Mouse (Mus musculus) E14TG2a.4 (cell line): ENCODE data around the gene Gpr31b.
A peak's percentile ranks its signal among the peaks of the same experiment; 100 is the strongest.
"Not testable (repeated sequence)": the region's sequence is repeated elsewhere in the genome, so short reads cannot be mapped to it uniquely, and the experiment has no call there.

Experiments
- H3K27me3 ChIP-seq: 2 replicates; pipeline ENCODE4 v1.6.1; 2014; ENCODE audit warnings: low read length, control low read depth; ENCODE audit not compliant: insufficient read depth
- H3K36me3 ChIP-seq: 2 replicates; pipeline ENCODE4 v1.6.1; 2014; ENCODE audit warnings: low read length, control low read depth; ENCODE audit not compliant: insufficient read depth
- H3K4me1 ChIP-seq: replicated peaks from 2 replicates; pipeline ENCODE4 v1.6.1; 2014; ENCODE audit warnings: low read depth, low read length, control low read depth
- H3K4me3 ChIP-seq: replicated peaks from 2 replicates; pipeline ENCODE4 v1.5.1; 2014; ENCODE audit warnings: mild to moderate bottlenecking, low read length
- H3K9me3 ChIP-seq: 2 replicates; pipeline ENCODE4 v1.6.1; 2014; ENCODE audit warnings: low read length, control low read depth
- CTCF ChIP-seq: conservative IDR thresholded peaks from 2 replicates; pipeline ENCODE4 v1.5.1; 2014; ENCODE audit warnings: low read length

Gene Gpr31b

GRCm38 (mm10) chr17:13052124-13052813, at the start of gene Gpr31b:
Gene Gpr31b, minus strand, starts transcription at chr17:13052296.
- not testable (repeated sequence) for H3K9me3 ChIP-seq, H3K27me3 ChIP-seq, H3K4me1 ChIP-seq, H3K4me3 ChIP-seq, H3K36me3 ChIP-seq

- not testable (repeated sequence) for H3K27me3 ChIP-seq, H3K9me3 ChIP-seq, H3K36me3 ChIP-seq, H3K4me1 ChIP-seq, H3K4me3 ChIP-seq
Measured at GRCm38 (mm10) chr17:13092960-13093359, 40.9 kb upstream of the Gpr31b start.

- H3K36me3 ChIP-seq, H3K27me3 ChIP-seq, H3K4me1 ChIP-seq, H3K9me3 ChIP-seq, H3K4me3 ChIP-seq: not testable (repeated sequence)
Measured at GRCm38 (mm10) chr17:13092100-13092764, 40.1 kb upstream of the Gpr31b start.

- H3K36me3 ChIP-seq, H3K9me3 ChIP-seq, H3K27me3 ChIP-seq, H3K4me3 ChIP-seq, H3K4me1 ChIP-seq: not testable (repeated sequence)
Measured at GRCm38 (mm10) chr17:13091510-13091909, 39.4 kb upstream of the Gpr31b start.

GRCm38 (mm10) chr17:13069227-13069626, 17.1 kb upstream of the Gpr31b start:
- H3K36me3 ChIP-seq: not testable (repeated sequence)

DNA sequence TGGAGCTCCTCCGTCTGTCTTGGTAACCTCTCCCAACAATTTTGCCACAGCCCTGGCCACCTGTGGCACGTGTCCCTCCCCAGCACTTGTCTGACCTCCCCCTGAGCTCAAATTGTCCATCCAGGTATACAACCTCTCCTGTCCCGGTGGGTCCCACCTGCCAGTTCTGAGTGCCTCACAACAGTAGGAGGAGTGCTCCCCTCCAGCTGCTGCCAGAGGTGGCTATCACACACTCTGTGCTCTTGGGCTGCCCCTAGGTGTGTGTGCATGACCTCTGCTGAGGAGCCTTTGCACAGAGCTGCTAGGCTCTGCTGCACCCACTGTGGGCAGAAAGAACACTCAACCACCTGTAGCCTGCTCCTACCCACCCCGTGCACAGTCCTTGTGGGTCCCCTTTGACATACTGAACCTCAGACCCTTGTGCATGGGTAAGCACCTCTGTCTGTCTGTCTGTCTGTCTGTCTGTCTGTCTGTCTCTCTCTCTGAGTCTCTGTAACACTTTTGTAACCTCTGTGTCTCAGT, 15.8 kb upstream of the Gpr31b start:
- not testable (repeated sequence) for H3K4me3 ChIP-seq, H3K27me3 ChIP-seq, H3K4me1 ChIP-seq, H3K9me3 ChIP-seq, H3K36me3 ChIP-seq

More at GRCm38 (mm10) chr17:13069227-13069626, 17.1 kb upstream of the Gpr31b start:
- not testable (repeated sequence) for H3K4me1 ChIP-seq, H3K27me3 ChIP-seq, H3K9me3 ChIP-seq, H3K4me3 ChIP-seq

- not testable (repeated sequence) for H3K4me1 ChIP-seq, H3K27me3 ChIP-seq, H3K9me3 ChIP-seq, H3K4me3 ChIP-seq, H3K36me3 ChIP-seq
Measured at GRCm38 (mm10) chr17:13062882-13063281, 10.8 kb upstream of the Gpr31b start.

GRCm38 (mm10) chr17:13060804-13061203, 8.7 kb upstream of the Gpr31b start, which contains the start of gene Tcp10b:
Gene Tcp10b, plus strand, starts transcription at chr17:13061104.
- H3K4me3 ChIP-seq, H3K9me3 ChIP-seq, H3K36me3 ChIP-seq, H3K27me3 ChIP-seq, H3K4me1 ChIP-seq: not testable (repeated sequence)

GRCm38 (mm10) chr17:13043846-13044673, 8.0 kb downstream of the Gpr31b start:
- H3K27me3 ChIP-seq, H3K36me3 ChIP-seq, H3K4me1 ChIP-seq, H3K9me3 ChIP-seq, H3K4me3 ChIP-seq: not testable (repeated sequence)
- peak; percentile 31 for TF ChIP-seq CTCF

GRCm38 (mm10) chr17:13036627-13037192, 15.4 kb downstream of the Gpr31b start:
- H3K4me1 ChIP-seq, H3K9me3 ChIP-seq, H3K4me3 ChIP-seq, H3K27me3 ChIP-seq, H3K36me3 ChIP-seq: not testable (repeated sequence)
